In the genomic region with DNA sequence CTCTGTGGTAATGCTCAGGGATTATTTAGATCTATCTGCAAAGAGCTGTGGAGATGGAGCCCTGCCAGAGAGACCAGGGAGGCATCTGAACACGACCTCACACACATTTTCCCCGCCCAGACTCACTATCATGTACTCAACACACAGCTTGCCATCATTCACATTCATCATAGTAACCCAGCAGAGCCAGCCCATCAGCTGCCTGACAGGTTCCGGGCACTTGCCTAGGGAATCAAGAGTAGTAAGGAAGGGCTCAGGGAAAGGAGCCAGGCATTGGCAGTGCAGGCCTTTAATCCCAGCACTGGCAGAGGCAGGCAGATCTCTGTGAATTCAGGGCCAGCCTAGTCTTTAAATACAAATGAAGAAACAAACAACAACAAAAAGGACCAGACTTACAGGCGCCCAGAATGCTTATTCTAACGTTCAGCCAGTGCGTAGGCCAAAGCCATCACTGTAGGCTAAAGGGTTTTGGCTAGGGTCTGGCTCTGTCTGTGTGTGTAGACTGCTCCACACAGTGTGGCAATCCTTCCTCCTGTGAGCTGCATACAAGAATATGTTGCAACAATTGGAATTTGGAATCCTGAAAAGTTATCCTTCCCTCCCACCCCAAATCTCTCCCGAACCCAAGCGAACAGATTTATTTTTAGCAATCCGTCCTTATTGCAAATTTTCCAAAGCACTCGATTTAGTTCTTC, we compare ENCODE assay signal across 22 mouse cellular contexts. TPM values are rescaled to one million over a fixed set of nuclear protein-coding genes. Genes with fewer than 3 reads are reported as not detected.
DNase-seq lines count a peak whose midpoint lies in the region; ATAC-seq and TF ChIP-seq lines count a peak whose summit lies in the region.
"Had no signal": no experiment of that assay in that cellular context is flagged by ENCODE, and none has a peak within 500 bp of the region (broad histone marks: within the 10 kb centered on the region; RNA-seq: fewer than 3 reads in every experiment).

No protein-coding gene starts in this region.

- no peaks in the 10 kb centered on the region for H3K79me2 ChIP-seq in MEL (ENCODE audit: control insufficient read depth, insufficient read depth, low read length, poor library complexity)

- no peak overlapping the region for H3K4me3 ChIP-seq in forebrain, postnatal 0 days (ENCODE audit: low read depth, low read length)
- no peak overlapping the region for H3K4me3 ChIP-seq in forebrain, embryonic 12.5 days (replicated peaks)
- no peak overlapping the region for H3K4me3 ChIP-seq in lung, postnatal 0 days (ENCODE audit: low read depth, low read length)
- H3K4me3 ChIP-seq in lung, adult 2 months (replicated peaks; ENCODE audit: extremely low read depth, low read depth, low read length): no peak overlapping the region
- no peak overlapping the region for H3K4me3 ChIP-seq in MEL (ENCODE audit: control insufficient read depth in 1 of 2, insufficient read depth in 1 of 2, low read depth in 2 of 2, low read length in 2 of 2)
- H3K4me3 ChIP-seq: embryonic facial prominence, embryonic 12.5 days; gastrocnemius, adult 2 months; heart, embryonic 12.5 days; hindbrain, embryonic 10.5 days had no signal

- no peak for TF ChIP-seq EP300 in lung, postnatal 0 days (IDR thresholded peaks at IDR 0.05)
- TF ChIP-seq EP300 in MEL (IDR thresholded peaks at IDR 0.05; ENCODE audit: low read depth in 1 of 2, low read length in 2 of 2): no peak

- 61% methylated on average over 10 of the region's 10 CpGs for WGBS in forebrain, postnatal 0 days
- WGBS in forebrain, embryonic 12.5 days: 87% methylated on average over 10 of the region's 10 CpGs
- 69% methylated on average over 10 of the region's 10 CpGs for WGBS in lung, postnatal 0 days
- WGBS in lung, adult 2 months: 69% methylated on average over 10 of the region's 10 CpGs

- no peak for TF ChIP-seq RAD21 in MEL (IDR thresholded peaks at IDR 0.05; ENCODE audit: low read depth, low read length)

- no peak for TF ChIP-seq CTCF in forebrain, postnatal 0 days (IDR thresholded peaks at IDR 0.05; ENCODE audit: low read depth)
- no peak for TF ChIP-seq CTCF in lung, postnatal 0 days (IDR thresholded peaks at IDR 0.05)
- TF ChIP-seq CTCF in lung, adult 2 months (IDR thresholded peaks at IDR 0.05; ENCODE audit: insufficient read depth, low read length): no peak
- no peak for TF ChIP-seq CTCF in MEL (IDR thresholded peaks at IDR 0.05 in 2 of 3, conservative IDR thresholded peaks at IDR 0.05 in 1 of 3; ENCODE audit: control insufficient read depth in 1 of 3, insufficient read depth in 1 of 3, low read depth in 2 of 3, low read length in 3 of 3, poor library complexity in 1 of 3, severe bottlenecking in 1 of 3)

- H3K9me3 ChIP-seq in forebrain, postnatal 0 days (ENCODE audit: low read length): no peaks in the 10 kb centered on the region
- H3K9me3 ChIP-seq in forebrain, embryonic 12.5 days: no peaks in the 10 kb centered on the region
- H3K9me3 ChIP-seq in lung, postnatal 0 days (ENCODE audit: low read length): no peaks in the 10 kb centered on the region
- no peaks in the 10 kb centered on the region for H3K9me3 ChIP-seq in MEL (replicated peaks; ENCODE audit: insufficient read depth, low read length)
- H3K9me3 ChIP-seq: embryonic facial prominence, embryonic 12.5 days; heart, embryonic 12.5 days; hindbrain, embryonic 10.5 days had no signal

- H3K4me1 ChIP-seq in forebrain, postnatal 0 days (ENCODE audit: insufficient read depth): no peaks in the 10 kb centered on the region
- H3K4me1 ChIP-seq in forebrain, embryonic 12.5 days: no peaks in the 10 kb centered on the region
- H3K4me1 ChIP-seq in lung, postnatal 0 days (ENCODE audit: insufficient read depth, low read depth, low read length): no peaks in the 10 kb centered on the region
- no peaks in the 10 kb centered on the region for H3K4me1 ChIP-seq in lung, adult 2 months (ENCODE audit: control insufficient read depth, insufficient read depth, low read length)
- H3K4me1 ChIP-seq in MEL (ENCODE audit: control insufficient read depth in 1 of 2, insufficient read depth in 2 of 2, low read length in 2 of 2): peaks cover 0 to 5% of the 10 kb centered on the region in 2 experiments; a peak in 1 of 4 replicates
- H3K4me1 ChIP-seq: embryonic facial prominence, embryonic 12.5 days; hindbrain, embryonic 10.5 days had no signal

- no peaks in the 10 kb centered on the region for H3K36me3 ChIP-seq in forebrain, postnatal 0 days (ENCODE audit: insufficient read depth)
- no peaks in the 10 kb centered on the region for H3K36me3 ChIP-seq in forebrain, embryonic 12.5 days (replicated peaks)
- no peaks in the 10 kb centered on the region for H3K36me3 ChIP-seq in lung, postnatal 0 days (ENCODE audit: insufficient read depth, low read length)
- no peaks in the 10 kb centered on the region for H3K36me3 ChIP-seq in MEL (ENCODE audit: control insufficient read depth in 1 of 2, insufficient read depth in 2 of 2, low read length in 2 of 2)
- H3K36me3 ChIP-seq: embryonic facial prominence, embryonic 12.5 days; heart, embryonic 12.5 days; hindbrain, embryonic 10.5 days had no signal

- DNase-seq in forebrain, postnatal 0 days: no peak
- peak; percentile 24 for DNase-seq in lung, postnatal 0 days (ENCODE audit: low spot score)
- DNase-seq in lung, adult 2 months: no peak
- DNase-seq in MEL (ENCODE audit: low read depth, low spot score): peak; percentile 26
- no peak for DNase-seq in kidney, postnatal 36 days
- no peak for DNase-seq in left cerebral cortex, adult 9 months (ENCODE audit: low spot score in 2 of 2)
- DNase-seq: adrenal gland, adult 8-10 months; adrenal gland, postnatal 36 days; cerebellum, adult 11 months; cerebellum, adult 8-10 months; cerebellum, postnatal 25 days; gastrocnemius, adult 2 months; gastrocnemius, postnatal 25 days had no signal

- H3K27me3 ChIP-seq in forebrain, postnatal 0 days (ENCODE audit: insufficient read depth, low read length): no peaks in the 10 kb centered on the region
- 0 out of 2 replicates have a peak, but pooled peaks cover 3% of the 10 kb centered on the region for H3K27me3 ChIP-seq in forebrain, embryonic 12.5 days
- no peaks in the 10 kb centered on the region for H3K27me3 ChIP-seq in lung, postnatal 0 days (replicated peaks; ENCODE audit: insufficient read depth, low read length)
- peaks cover 0 to 2% of the 10 kb centered on the region in 2 experiments; a peak in 2 of 4 replicates for H3K27me3 ChIP-seq in MEL (ENCODE audit: control insufficient read depth in 1 of 2, insufficient read depth in 2 of 2, low read length in 2 of 2)
- H3K27me3 ChIP-seq: CH12.LX; heart, embryonic 12.5 days had no signal

- peak; percentile 70 for ATAC-seq in forebrain, postnatal 0 days
- ATAC-seq in forebrain, embryonic 12.5 days (ENCODE audit: low FRiP score): no peak
- no peak for ATAC-seq in lung, postnatal 0 days
- ATAC-seq: forebrain, embryonic 14.5 days had no signal

- no peak overlapping the region for H3K4me2 ChIP-seq in forebrain, postnatal 0 days (ENCODE audit: low read depth)
- no peak overlapping the region for H3K4me2 ChIP-seq in forebrain, embryonic 12.5 days
- no peak overlapping the region for H3K4me2 ChIP-seq in lung, postnatal 0 days (replicated peaks; ENCODE audit: low read depth, low read length)
- H3K4me2 ChIP-seq: embryonic facial prominence, embryonic 12.5 days; heart, embryonic 12.5 days; hindbrain, embryonic 14.5 days had no signal

- no peak overlapping the region for H3K9ac ChIP-seq in forebrain, postnatal 0 days
- no peak overlapping the region for H3K9ac ChIP-seq in forebrain, embryonic 12.5 days
- no peak overlapping the region for H3K9ac ChIP-seq in lung, postnatal 0 days (replicated peaks; ENCODE audit: low read depth)
- H3K9ac ChIP-seq in MEL (ENCODE audit: control insufficient read depth, low read depth, low read length, poor library complexity, severe bottlenecking): no peak overlapping the region
- H3K9ac ChIP-seq: embryonic facial prominence, embryonic 12.5 days; heart, embryonic 12.5 days; hindbrain, embryonic 14.5 days had no signal

- no peak for TF ChIP-seq POLR2A in lung, adult 2 months (IDR thresholded peaks at IDR 0.05; ENCODE audit: borderline replicate concordance, extremely low read depth, low read depth, low read length)
- TF ChIP-seq POLR2A in MEL (IDR thresholded peaks at IDR 0.05; ENCODE audit: control insufficient read depth in 1 of 2, insufficient read depth in 1 of 2, low read depth in 1 of 2, low read length in 2 of 2, poor library complexity in 1 of 2): no peak

- no peak overlapping the region for H3K27ac ChIP-seq in forebrain, postnatal 0 days (ENCODE audit: low read depth, low read length)
- H3K27ac ChIP-seq in forebrain, embryonic 12.5 days: no peak overlapping the region
- H3K27ac ChIP-seq in lung, postnatal 0 days (ENCODE audit: low read length): no peak overlapping the region
- no peak overlapping the region for H3K27ac ChIP-seq in MEL (ENCODE audit: control insufficient read depth, low read depth, low read length)
- H3K27ac ChIP-seq: embryonic facial prominence, embryonic 12.5 days; gastrocnemius, adult 2 months; hindbrain, embryonic 10.5 days; hindbrain, embryonic 14.5 days had no signal

TF ChIP-seq in MEL, 35 proteins besides CTCF, POLR2A, EP300 and RAD21:
- TF ChIP-seq TAL1 (IDR thresholded peaks at IDR 0.05; ENCODE audit: low read length) (no peak), NRF1 (IDR thresholded peaks at IDR 0.05; ENCODE audit: insufficient read depth, low read depth, low read length, poor library complexity, severe bottlenecking) (no peak), UBTF (IDR thresholded peaks at IDR 0.05; ENCODE audit: borderline replicate concordance, insufficient read depth, low read depth, low read length) (no peak), BHLHE40 (IDR thresholded peaks at IDR 0.05; ENCODE audit: borderline replicate concordance, low read depth, low read length) (no peak), POLR2AphosphoS2 (IDR thresholded peaks at IDR 0.05; ENCODE audit: low read length) (no peak), MYC (IDR thresholded peaks at IDR 0.05; ENCODE audit: low read depth, low read length) (no peak), HCFC1 (IDR thresholded peaks at IDR 0.05; ENCODE audit: low read depth, low read length) (no peak), ZMIZ1 (IDR thresholded peaks at IDR 0.05; ENCODE audit: low read depth, low read length) (no peak), POLR2AphosphoS5 (IDR thresholded peaks at IDR 0.05; ENCODE audit: borderline replicate concordance, low read depth, low read length) (no peak), SIN3A (IDR thresholded peaks at IDR 0.05; ENCODE audit: low read length) (no peak)
TF ChIP-seq in MEL: peak in this region for 0.

RNA-seq across cellular contexts. Expression of a gene that starts 48.6 kb away (rescaled TPM):
- 82.8 and 87.6 TPM in 2 replicates for total RNA-seq in forebrain, postnatal 0 days (2014; rRNA removed)
- 43.5 and 45.9 TPM in 2 replicates for polyA plus RNA-seq in forebrain, postnatal 0 days (2015; fragmentation: Nextera tagmentation; extraction: Ambion mirVana)
- polyA plus RNA-seq in forebrain, embryonic 12.5 days (2016; fragmentation: Nextera tagmentation; extraction: Ambion mirVana): 196 and 224 TPM in 2 replicates
- polyA plus RNA-seq in lung, postnatal 0 days (2015; fragmentation: Nextera tagmentation; extraction: Ambion mirVana): not detected in 2 replicates
- not detected in 2 replicates for polyA plus RNA-seq in lung, adult 2 months (2012; rRNA removed)
- 0.12 TPM in 1 of 2 replicates, not detected in the other for total RNA-seq in MEL (2012; rRNA removed)
- not detected for polyA plus RNA-seq in MEL (2012; ENCODE audit: insufficient read depth in 1 of 2, insufficient read length in 2 of 2, low read depth in 1 of 2, low replicate concordance in 2 of 2, missing spikeins in 1 of 2)
- total RNA-seq: adrenal gland, adult 8-10 months; adrenal gland, postnatal 36 days; granulocyte monocyte progenitor cell, adult 5-6 weeks had no signal
- polyA plus RNA-seq: heart, embryonic 16.5 days had no signal

Comparison
In these comparisons a context has a peak if more than half of its experiments do, and no peak if none do; other contexts are left out.
1. DNase-seq: peak in lung, postnatal 0 days (single experiment) and MEL (single experiment); none in forebrain, postnatal 0 days (single experiment), lung, adult 2 months (single experiment), kidney, postnatal 36 days (0 of 2) and left cerebral cortex, adult 9 months (0 of 2).
2. RNA of a gene that starts 48.6 kb away (polyA plus RNA-seq): 196 to 224 TPM in forebrain, embryonic 12.5 days and 43.5 to 45.9 TPM in forebrain, postnatal 0 days; not detected in lung, adult 2 months, not detected in lung, postnatal 0 days and not detected in MEL; every median in the first group is over 10 times any median in the second.